Mouse (Mus musculus) C2C12 (cell line): ENCODE data around the gene Plgrkt.

Experiments used
- CEBPB ChIP-seq: IDR thresholded peaks from one replicate; pipeline ENCODE4 v1.6.1; 2011; ENCODE audit warnings: low read depth, mild to moderate bottlenecking, control low read depth, moderate library complexity
- CTCF ChIP-seq: IDR thresholded peaks from one replicate; pipeline ENCODE4 v1.5.1; 2011; ENCODE audit not compliant: control insufficient read depth, insufficient read depth, insufficient read length
- MAX ChIP-seq: IDR thresholded peaks from one replicate; pipeline ENCODE4 v1.6.1; 2011; ENCODE audit warnings: mild to moderate bottlenecking, control low read depth
- MYOD1 ChIP-seq: IDR thresholded peaks from one replicate; pipeline ENCODE4 v1.6.1; 2011; ENCODE audit warnings: low read depth; ENCODE audit not compliant: control insufficient read depth, insufficient read length
- MYOG ChIP-seq: IDR thresholded peaks from one replicate; pipeline ENCODE4 v1.6.1; 2011; ENCODE audit not compliant: control insufficient read depth, insufficient read length; ENCODE audit errors: extremely low read depth
- USF1 ChIP-seq: IDR thresholded peaks from one replicate; pipeline ENCODE4 v1.6.1; 2011; ENCODE audit warnings: low read depth, mild to moderate bottlenecking, control low read depth, moderate library complexity

DNA sequence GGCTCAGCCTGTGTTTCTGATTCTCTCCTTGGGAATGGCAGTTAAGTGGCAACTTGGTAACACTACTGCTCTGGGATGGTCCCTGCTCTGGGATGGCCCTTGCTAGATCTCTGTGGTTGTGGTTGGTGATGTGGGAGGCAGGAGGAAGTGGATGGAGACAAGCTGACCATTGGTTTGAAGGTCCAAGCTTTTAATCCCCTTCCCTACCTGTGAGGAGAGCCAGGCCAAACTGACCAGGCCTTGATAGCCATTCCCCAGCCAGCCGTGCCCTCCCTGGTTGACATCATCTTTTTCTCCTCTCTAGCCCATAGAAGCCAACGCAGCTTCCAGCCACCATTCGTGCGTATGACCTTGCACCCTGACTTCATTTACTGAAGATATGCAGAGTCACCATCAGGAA, 35.4 kb upstream of the Plgrkt start:
- no peak for TF ChIP-seq CTCF
- TF ChIP-seq CEBPB, result no peak
- no peak for TF ChIP-seq MYOG
- TF ChIP-seq MAX, result no peak
- TF ChIP-seq USF1, result no peak
- TF ChIP-seq MYOD1, result no peak
